Mouse (Mus musculus): ENCODE measurements at regions not wholly inside any gene's neighbourhood (a gene's known extent, or its start where the extent isn't known, plus 50 kb on each side); places are given as distances from the start of the nearest gene placed in this dataset.

DNA sequence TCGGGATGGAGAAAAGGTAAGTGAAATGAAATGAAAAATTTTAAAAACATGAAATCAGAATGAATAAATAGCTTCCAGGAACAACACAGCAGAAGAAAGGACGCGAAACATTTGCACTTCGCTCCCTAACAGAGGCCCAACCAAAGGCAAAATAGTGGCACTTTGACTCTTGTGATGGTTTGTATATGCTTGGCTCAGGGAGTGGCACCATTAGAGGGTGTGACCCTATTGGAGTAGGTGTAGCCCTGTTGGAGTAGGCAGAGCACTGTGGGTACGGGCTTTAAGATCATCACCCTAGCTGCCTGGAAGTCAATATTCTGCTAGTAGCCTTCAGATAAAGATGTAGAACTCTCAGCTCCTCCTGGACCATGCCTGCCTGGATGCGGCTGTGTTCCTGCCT, 154.0 kb upstream of the Fam78b start:
- TF ChIP-seq CTCF (IDR thresholded peaks at IDR 0.05; ENCODE audit: extremely low read depth, insufficient read depth, insufficient read length, insufficient replicate concordance) (no peak), POLR2A (IDR thresholded peaks at IDR 0.05; ENCODE audit: low read depth, low read length) (no peak)
- H3K27me3 ChIP-seq (ENCODE audit: control insufficient read depth, insufficient read depth, low read length): no peaks in the 10 kb centered on the region
- 93% methylated on average over 6 of the region's 6 CpGs for WGBS
- no peak for DNase-seq (ENCODE audit: low read depth in 1 of 2, low spot score in 2 of 2)
- H3K27ac ChIP-seq (ENCODE audit: insufficient read depth, low read length): no peak overlapping the region
- H3K4me3 ChIP-seq (ENCODE audit: extremely low read depth, insufficient read depth, insufficient read length): no peak overlapping the region
- H3K4me1 ChIP-seq (ENCODE audit: control insufficient read depth, insufficient read depth, insufficient read length): no peaks in the 10 kb centered on the region
- no peaks in the 10 kb centered on the region for H3K36me3 ChIP-seq (ENCODE audit: control insufficient read depth, insufficient read depth, low read length)

DNA sequence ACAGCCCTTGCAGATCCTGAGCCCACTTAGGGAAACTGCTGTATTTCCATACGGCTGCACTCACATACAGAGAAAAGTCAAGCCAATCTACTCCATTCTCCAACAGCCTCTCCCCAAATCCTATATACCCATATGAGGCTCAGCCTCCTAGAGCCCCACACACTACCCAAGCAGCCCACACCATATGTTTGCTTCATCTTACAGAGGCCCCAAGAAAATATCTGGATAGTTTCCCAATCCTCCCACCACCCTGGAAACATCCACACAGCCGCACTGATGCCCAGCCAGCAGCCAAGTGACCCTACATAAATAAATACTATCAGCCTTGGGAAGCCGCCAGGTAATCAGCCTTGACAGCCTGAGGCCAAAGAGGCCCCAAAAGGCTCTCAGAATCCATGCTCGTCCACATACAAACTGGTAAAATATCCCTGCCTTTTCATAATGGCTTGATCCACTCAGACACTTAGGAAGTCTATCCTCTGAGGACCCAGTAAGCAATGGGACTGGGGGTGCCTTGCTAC, 153.1 kb upstream of the Fam78b start:
- H3K4me1 ChIP-seq (ENCODE audit: control insufficient read depth, insufficient read depth, insufficient read length): no peaks in the 10 kb centered on the region
- H3K27me3 ChIP-seq (ENCODE audit: control insufficient read depth, insufficient read depth, low read length): no peaks in the 10 kb centered on the region
- no peak for TF ChIP-seq CTCF (IDR thresholded peaks at IDR 0.05; ENCODE audit: extremely low read depth, insufficient read depth, insufficient read length, insufficient replicate concordance)
- TF ChIP-seq POLR2A (IDR thresholded peaks at IDR 0.05; ENCODE audit: low read depth, low read length): no peak
- no peak for DNase-seq (ENCODE audit: low read depth in 1 of 2, low spot score in 2 of 2)
- H3K4me3 ChIP-seq (ENCODE audit: extremely low read depth, insufficient read depth, insufficient read length): no peak overlapping the region
- WGBS: 92% methylated on average over 4 of the region's 4 CpGs
- H3K36me3 ChIP-seq (ENCODE audit: control insufficient read depth, insufficient read depth, low read length): no peaks in the 10 kb centered on the region
- H3K27ac ChIP-seq (ENCODE audit: insufficient read depth, low read length): no peak overlapping the region

DNA sequence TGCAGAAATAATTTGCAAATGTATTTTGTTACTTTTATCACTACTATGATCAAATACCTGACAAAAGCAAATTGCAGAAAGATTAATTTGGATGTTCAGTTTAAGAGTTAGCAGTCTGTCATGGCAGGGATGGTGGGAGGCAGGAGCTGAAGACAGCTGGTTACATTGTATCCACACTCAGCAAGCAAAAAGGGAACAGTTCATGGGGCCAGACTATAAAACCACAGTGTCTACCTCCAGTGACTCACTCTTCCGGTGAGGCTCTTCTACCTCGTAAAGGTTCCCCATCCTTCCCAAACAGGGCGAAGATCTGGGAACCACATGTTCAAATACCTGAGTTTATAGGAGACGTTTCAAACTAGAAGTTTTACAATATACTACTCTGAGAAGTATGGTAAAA, 145.2 kb upstream of the Fam78b start:
- DNase-seq (ENCODE audit: low read depth in 1 of 2, low spot score in 2 of 2): no peak
- no peak for TF ChIP-seq POLR2A (IDR thresholded peaks at IDR 0.05; ENCODE audit: low read depth, low read length)
- no peak for TF ChIP-seq CTCF (IDR thresholded peaks at IDR 0.05; ENCODE audit: extremely low read depth, insufficient read depth, insufficient read length, insufficient replicate concordance)
- H3K36me3 ChIP-seq (ENCODE audit: control insufficient read depth, insufficient read depth, low read length): no peaks in the 10 kb centered on the region
- 57% methylated on average over 4 of the region's 4 CpGs for WGBS
- H3K4me3 ChIP-seq (ENCODE audit: extremely low read depth, insufficient read depth, insufficient read length): no peak overlapping the region
- no peaks in the 10 kb centered on the region for H3K27me3 ChIP-seq (ENCODE audit: control insufficient read depth, insufficient read depth, low read length)
- no peaks in the 10 kb centered on the region for H3K4me1 ChIP-seq (ENCODE audit: control insufficient read depth, insufficient read depth, insufficient read length)
- no peak overlapping the region for H3K27ac ChIP-seq (ENCODE audit: insufficient read depth, low read length)

DNA sequence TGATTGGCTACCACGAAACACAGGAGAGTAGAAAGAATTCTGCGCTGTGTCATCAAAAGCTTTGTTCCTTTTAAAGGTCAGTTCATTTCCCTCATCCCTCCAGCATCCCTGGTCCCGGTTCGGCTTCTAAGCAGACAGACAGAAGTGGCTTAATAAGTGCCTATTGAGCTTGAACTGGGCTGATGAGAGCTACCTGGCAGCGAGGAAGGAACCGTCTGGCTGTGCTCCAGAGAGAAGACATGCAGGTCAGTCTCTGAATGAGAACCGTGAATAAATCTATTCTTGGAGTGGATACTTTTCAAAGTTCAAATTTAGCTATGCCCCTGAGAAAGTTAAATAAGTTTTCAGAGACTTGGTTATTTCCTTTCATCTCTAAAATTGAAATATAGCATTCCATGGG, 135.0 kb upstream of the Fam78b start:
- Histone ChIP-seq H3K4me3 (ENCODE audit: extremely low read depth, insufficient read depth, insufficient read length) (no peak overlapping the region), H3K27ac (ENCODE audit: insufficient read depth, low read length) (no peak overlapping the region), H3K4me1 (ENCODE audit: control insufficient read depth, insufficient read depth, insufficient read length) (no peaks in the 10 kb centered on the region), H3K36me3 (ENCODE audit: control insufficient read depth, insufficient read depth, low read length) (no peaks in the 10 kb centered on the region), H3K27me3 (ENCODE audit: control insufficient read depth, insufficient read depth, low read length) (no peaks in the 10 kb centered on the region)
- DNase-seq (ENCODE audit: low read depth in 1 of 2, low spot score in 2 of 2): no peak
- WGBS: 84% methylated on average over 7 of the region's 7 CpGs
- no peak for TF ChIP-seq CTCF (IDR thresholded peaks at IDR 0.05; ENCODE audit: extremely low read depth, insufficient read depth, insufficient read length, insufficient replicate concordance)
- no peak for TF ChIP-seq POLR2A (IDR thresholded peaks at IDR 0.05; ENCODE audit: low read depth, low read length)

DNA sequence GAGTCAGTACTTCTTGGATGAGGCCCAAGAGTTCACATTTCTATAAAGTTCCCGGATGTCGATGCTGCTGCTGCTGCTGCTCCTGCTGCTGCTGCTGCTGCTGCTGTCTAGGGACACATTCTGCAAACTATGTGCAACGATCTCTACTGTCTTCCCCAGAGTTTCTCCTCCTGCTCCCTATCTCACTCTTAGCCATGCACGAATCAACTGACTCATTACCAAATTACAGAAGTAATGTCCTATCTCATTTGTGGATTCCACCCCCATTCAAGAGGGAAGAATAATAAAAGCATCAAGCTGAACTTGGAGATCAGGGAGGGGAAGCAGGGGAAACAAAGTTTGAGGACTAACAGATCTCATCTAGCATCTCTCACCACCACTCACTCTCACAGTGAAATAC, 130.0 kb upstream of the Fam78b start:
- 76% methylated on average over 4 of the region's 4 CpGs for WGBS
- DNase-seq (ENCODE audit: low read depth in 1 of 2, low spot score in 2 of 2): no peak
- no peaks in the 10 kb centered on the region for H3K27me3 ChIP-seq (ENCODE audit: control insufficient read depth, insufficient read depth, low read length)
- H3K27ac ChIP-seq (ENCODE audit: insufficient read depth, low read length): no peak overlapping the region
- no peaks in the 10 kb centered on the region for H3K4me1 ChIP-seq (ENCODE audit: control insufficient read depth, insufficient read depth, insufficient read length)
- H3K36me3 ChIP-seq (ENCODE audit: control insufficient read depth, insufficient read depth, low read length): no peaks in the 10 kb centered on the region
- no peak for TF ChIP-seq POLR2A (IDR thresholded peaks at IDR 0.05; ENCODE audit: low read depth, low read length)
- TF ChIP-seq CTCF (IDR thresholded peaks at IDR 0.05; ENCODE audit: extremely low read depth, insufficient read depth, insufficient read length, insufficient replicate concordance): no peak
- H3K4me3 ChIP-seq (ENCODE audit: extremely low read depth, insufficient read depth, insufficient read length): no peak overlapping the region

DNA sequence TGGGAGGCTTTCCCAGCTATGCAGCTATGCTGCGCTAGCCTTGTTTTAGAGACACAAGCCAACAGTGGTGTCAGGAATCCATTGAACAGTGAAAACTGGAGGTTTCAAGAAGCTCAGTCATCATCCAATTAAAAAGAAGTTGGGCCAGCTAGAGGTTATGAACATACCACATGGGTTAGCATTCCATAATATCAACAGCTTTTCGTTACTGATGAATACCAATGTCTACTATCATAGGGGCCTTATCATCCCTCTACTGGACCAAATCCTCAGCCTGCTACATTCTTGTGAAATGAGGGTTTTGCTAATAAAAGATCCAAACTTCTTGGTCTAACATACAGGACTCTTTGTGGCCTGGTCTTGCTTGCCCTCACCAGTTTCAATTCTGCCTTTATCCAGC, 124.8 kb upstream of the Fam78b start:
- no peak for TF ChIP-seq CTCF (IDR thresholded peaks at IDR 0.05; ENCODE audit: extremely low read depth, insufficient read depth, insufficient read length, insufficient replicate concordance)
- no peak for TF ChIP-seq POLR2A (IDR thresholded peaks at IDR 0.05; ENCODE audit: low read depth, low read length)
- H3K27ac ChIP-seq (ENCODE audit: insufficient read depth, low read length): no peak overlapping the region
- no peak overlapping the region for H3K4me3 ChIP-seq (ENCODE audit: extremely low read depth, insufficient read depth, insufficient read length)
- no peaks in the 10 kb centered on the region for H3K36me3 ChIP-seq (ENCODE audit: control insufficient read depth, insufficient read depth, low read length)
- no peaks in the 10 kb centered on the region for H3K4me1 ChIP-seq (ENCODE audit: control insufficient read depth, insufficient read depth, insufficient read length)
- WGBS: 93% methylated on average over 2 of the region's 2 CpGs
- no peak for DNase-seq (ENCODE audit: low read depth in 1 of 2, low spot score in 2 of 2)
- no peaks in the 10 kb centered on the region for H3K27me3 ChIP-seq (ENCODE audit: control insufficient read depth, insufficient read depth, low read length)

DNA sequence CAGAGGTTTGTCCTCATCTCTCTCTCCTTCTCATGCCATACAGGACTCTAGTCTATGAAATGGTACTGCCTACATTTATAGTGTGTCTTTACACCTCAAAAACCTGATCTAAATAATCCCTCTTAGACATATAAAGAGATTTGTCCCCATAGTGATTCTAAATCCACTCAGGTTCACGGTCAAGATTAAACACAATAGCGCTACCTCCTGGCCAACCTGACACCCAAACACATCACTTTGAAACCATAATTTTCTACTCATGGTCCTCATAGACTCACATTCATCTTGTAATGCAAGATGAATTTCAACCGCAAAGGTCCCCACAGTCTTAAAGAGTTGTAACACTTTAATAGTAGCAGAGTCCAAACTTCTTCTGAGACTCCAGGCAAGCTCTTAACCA, 118.0 kb upstream of the Fam78b start:
- no peak for DNase-seq (ENCODE audit: low read depth in 1 of 2, low spot score in 2 of 2)
- Histone ChIP-seq H3K4me3 (ENCODE audit: extremely low read depth, insufficient read depth, insufficient read length) (no peak overlapping the region), H3K36me3 (ENCODE audit: control insufficient read depth, insufficient read depth, low read length) (no peaks in the 10 kb centered on the region), H3K4me1 (ENCODE audit: control insufficient read depth, insufficient read depth, insufficient read length) (no peaks in the 10 kb centered on the region), H3K27me3 (ENCODE audit: control insufficient read depth, insufficient read depth, low read length) (no peaks in the 10 kb centered on the region), H3K27ac (ENCODE audit: insufficient read depth, low read length) (no peak overlapping the region)
- TF ChIP-seq CTCF (IDR thresholded peaks at IDR 0.05; ENCODE audit: extremely low read depth, insufficient read depth, insufficient read length, insufficient replicate concordance) (no peak), POLR2A (IDR thresholded peaks at IDR 0.05; ENCODE audit: low read depth, low read length) (no peak)
- 87% methylated on average over 3 of the region's 3 CpGs for WGBS
